Mouse (Mus musculus) midbrain, embryonic 16.5 days (tissue): ENCODE data around the gene Kif18a. TPM values are rescaled to one million over a fixed set of nuclear protein-coding genes. Genes with fewer than 3 reads are reported as not detected.

Source experiments
- ATAC-seq: fragments of 200-750 bp; cut with Nextera tagmentation; 2 replicates; pipeline ENCODE4 v1.8.0; 2017; ENCODE audit warnings: moderate TSS enrichment
- H3K27ac ChIP-seq: fragments of 300-500 bp; sonication (generic); 2 replicates; pipeline ENCODE4 v1.5.1; 2014; ENCODE audit warnings: mild to moderate bottlenecking, low read length, mixed read lengths
- H3K27me3 ChIP-seq: fragments of 300-500 bp; sonication (generic); 2 replicates; pipeline ENCODE4 v1.6.1; 2014; ENCODE audit warnings: low read depth, low read length, mixed read lengths; ENCODE audit not compliant: control insufficient read depth, insufficient read depth
- H3K36me3 ChIP-seq: fragments of 300-500 bp; sonication (generic); 2 replicates; pipeline ENCODE4 v1.6.1; 2014; ENCODE audit warnings: mild to moderate bottlenecking, low read length, moderate library complexity, mixed read lengths; ENCODE audit not compliant: control insufficient read depth, insufficient read depth
- H3K4me1 ChIP-seq: fragments of 300-500 bp; sonication (generic); 2 replicates; pipeline ENCODE4 v1.6.1; 2014; ENCODE audit warnings: mild to moderate bottlenecking, low read length, mixed read lengths; ENCODE audit not compliant: control insufficient read depth, insufficient read depth
- H3K4me2 ChIP-seq: fragments of 300-500 bp; sonication (generic); 2 replicates; pipeline ENCODE4 v1.6.1; 2014; ENCODE audit warnings: mild to moderate bottlenecking, low read length, mixed read lengths
- H3K4me3 ChIP-seq: fragments of 300-500 bp; sonication (generic); 2 replicates; pipeline ENCODE4 v1.5.1; 2014; ENCODE audit warnings: low read depth, mild to moderate bottlenecking, low read length, moderate library complexity, mixed read lengths
- H3K9ac ChIP-seq: fragments of 300-500 bp; sonication (generic); 2 replicates; pipeline ENCODE4 v1.6.1; 2014; ENCODE audit warnings: low read depth, low read length, mixed read lengths
- H3K9me3 ChIP-seq: fragments of 300-500 bp; sonication (generic); replicated peaks from 2 replicates; pipeline ENCODE4 v1.6.1; 2014; ENCODE audit warnings: mild to moderate bottlenecking, low read length, mixed read lengths; ENCODE audit not compliant: control insufficient read depth, poor library complexity, severe bottlenecking
- WGBS: fragments of 180-500 bp; shearing (Covaris S2); extraction: QIAGEN DNeasy Blood & Tissue Kit; methylation state at CpG from one replicate; pipeline ENCODE4 v1.1.7; 2014; 5-methylcytosine and 5-hydroxymethylcytosine counted together
- polyA plus RNA-seq: library from polyadenylated mRNA; unstranded; fragments of >200 nt; fragmentation: Nextera tagmentation; extraction: Ambion mirVana; gene quantifications from 2 replicates; pipeline ENCODE4 v1.2.1, GENCODE M21; 2015

The Kif18a gene
- polyA plus RNA-seq, 1 experiment from 2014 or later: 3.1 TPM

DNA sequence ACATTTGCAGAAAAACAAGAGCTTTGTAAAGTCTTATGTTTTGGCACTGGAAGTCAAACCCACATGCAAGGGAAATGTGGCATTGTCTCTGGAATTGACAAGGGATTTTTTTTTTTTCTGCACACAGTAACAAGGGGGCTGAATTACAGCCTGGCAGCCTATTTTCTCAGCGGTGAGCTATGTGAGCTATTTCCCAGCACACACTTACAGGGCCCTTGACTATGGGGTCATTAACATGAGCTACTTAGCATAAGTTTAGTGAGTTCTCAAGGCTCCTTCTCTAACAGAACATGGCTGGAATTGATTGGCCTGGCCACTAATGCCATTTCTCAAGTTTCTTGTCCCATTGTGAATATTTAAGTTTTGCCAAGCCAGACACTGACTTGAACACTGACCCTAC is 109.4 kb downstream of the Kif18a start:
- Histone ChIP-seq H3K4me3 (no peak overlapping the region), H3K27ac (no peak overlapping the region), H3K9ac (no peak overlapping the region), H3K27me3 (no peaks in the 10 kb centered on the region), H3K36me3 (no peaks in the 10 kb centered on the region), H3K4me1 (no peaks in the 10 kb centered on the region), H3K9me3 (no peaks in the 10 kb centered on the region), H3K4me2 (no peak overlapping the region)
- ATAC-seq: no peak
- 17% methylated on average over 1 of the region's 1 CpGs for WGBS

Other genes with a start within 250 kb of the Kif18a start
- gene Mettl15, start within 50 bp of the Kif18a start, polyA plus RNA-seq: 8.8 and 10.6 TPM in 2 replicates